Mouse (Mus musculus) Muller cell, postnatal 12 days (primary cell): Measurements from ENCODE around the gene Csnka2ip.

Experiments used
- DNase-seq: peaks from one replicate; pipeline ENCODE4 v3.0.0-alpha.2; 2015; ENCODE audit errors: inconsistent ontology term

Gene Csnka2ip

DNA sequence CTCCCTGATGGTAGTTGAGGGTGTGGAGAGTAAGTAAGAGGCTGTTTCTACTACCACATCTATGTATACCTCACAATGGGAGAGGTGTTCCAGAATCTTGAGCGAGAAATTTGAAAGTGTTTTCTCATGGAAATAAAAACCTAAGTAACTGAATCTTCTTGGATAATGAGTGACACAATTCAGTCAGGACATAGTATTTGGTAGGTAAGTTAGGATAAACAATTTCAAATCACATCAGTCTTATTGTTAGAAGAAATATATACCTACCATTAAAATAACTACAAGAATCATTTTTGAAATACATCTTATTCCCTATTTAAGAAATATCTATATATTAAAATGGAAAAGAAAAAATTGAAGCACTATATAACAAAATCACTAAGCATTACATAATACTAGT lies at the start of gene Csnka2ip:
Csnka2ip (minus strand) TSS at position 101 of the 400 bp plus-strand sequence.
- no peak for DNase-seq

- DNase-seq: no peak
These were observed 47.5 kb upstream of the Csnka2ip start for GRCm38 (mm10) chr16:64649594-64650290.

- no peak for DNase-seq
These were observed 45.6 kb upstream of the Csnka2ip start for GRCm38 (mm10) chr16:64647771-64648170.

DNA sequence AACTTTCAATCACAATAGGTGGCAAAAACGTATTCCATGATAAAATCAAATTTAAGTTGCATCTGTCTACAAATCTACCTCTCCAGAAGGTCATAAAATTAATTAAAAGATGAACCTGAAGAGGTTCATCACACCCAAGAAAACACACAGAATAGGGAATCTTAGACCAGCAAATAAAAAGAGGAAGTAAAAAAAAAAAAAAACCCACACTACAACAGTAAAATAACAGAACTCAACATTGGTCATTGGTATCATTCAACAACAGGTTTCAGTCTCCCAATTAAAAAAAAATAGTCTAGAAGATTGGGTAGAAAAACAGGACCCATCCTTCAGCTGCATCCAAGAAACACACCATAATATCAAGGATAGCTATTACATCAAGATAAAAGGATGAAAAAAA lies 32.9 kb upstream of the Csnka2ip start:
- no peak for DNase-seq

GRCm38 (mm10) chr16:64620116-64620515 lies 17.9 kb upstream of the Csnka2ip start:
- DNase-seq: no peak

DNA sequence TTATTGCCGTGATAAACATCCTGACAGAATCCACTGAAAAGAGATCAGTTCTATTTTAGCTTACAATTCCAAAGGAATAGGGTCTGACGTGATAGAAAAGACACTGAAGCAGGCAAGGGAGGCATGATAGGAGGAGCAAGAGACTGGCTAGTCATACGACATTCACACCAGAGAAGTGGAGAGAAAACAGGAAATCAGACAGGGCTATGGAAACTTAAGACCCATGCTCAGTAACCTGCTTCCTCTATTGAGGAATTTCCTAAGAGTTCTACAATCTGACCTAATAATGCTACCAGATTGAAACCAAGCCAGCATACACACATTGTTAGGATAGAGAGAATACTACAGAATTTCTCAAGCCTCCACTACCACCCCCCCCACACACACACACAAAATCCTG lies 12.4 kb upstream of the Csnka2ip start:
- no peak for DNase-seq

- DNase-seq: no peak
These were observed 5.6 kb upstream of the Csnka2ip start for GRCm38 (mm10) chr16:64607793-64608192.

DNA sequence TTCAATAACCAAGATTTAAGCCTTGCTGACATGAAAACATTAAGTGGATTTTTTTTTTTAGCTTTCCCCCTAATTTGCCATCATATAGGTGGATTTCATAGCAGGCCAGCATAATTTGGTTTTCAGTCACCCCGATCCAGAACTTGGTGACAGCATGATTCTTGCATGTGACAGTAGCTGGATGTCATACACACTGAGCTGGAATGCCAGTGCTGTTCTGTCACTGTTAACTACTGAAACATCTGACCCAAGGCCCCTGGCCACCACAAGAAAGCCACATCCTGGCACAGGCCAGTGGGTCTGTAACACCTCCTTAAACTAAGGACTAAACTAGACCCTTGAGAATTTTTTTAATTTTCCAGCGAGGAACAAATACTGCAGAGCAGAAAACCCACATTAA lies 15.4 kb downstream of the Csnka2ip start:
- peak; percentile 55 for DNase-seq

GRCm38 (mm10) chr16:64586262-64586619 lies 16.0 kb downstream of the Csnka2ip start:
- no peak for DNase-seq

- DNase-seq: peak; percentile 40
These were observed 16.5 kb downstream of the Csnka2ip start for GRCm38 (mm10) chr16:64585599-64586261.

- no peak for DNase-seq
These were observed 17.6 kb downstream of the Csnka2ip start for GRCm38 (mm10) chr16:64584591-64584990.

- no peak for DNase-seq
These were observed 18.8 kb downstream of the Csnka2ip start for GRCm38 (mm10) chr16:64583406-64583805.

GRCm38 (mm10) chr16:64569496-64569895 lies 32.7 kb downstream of the Csnka2ip start:
- peak; percentile 62 for DNase-seq

GRCm38 (mm10) chr16:64563081-64563480 lies 39.1 kb downstream of the Csnka2ip start:
- no peak for DNase-seq

DNA sequence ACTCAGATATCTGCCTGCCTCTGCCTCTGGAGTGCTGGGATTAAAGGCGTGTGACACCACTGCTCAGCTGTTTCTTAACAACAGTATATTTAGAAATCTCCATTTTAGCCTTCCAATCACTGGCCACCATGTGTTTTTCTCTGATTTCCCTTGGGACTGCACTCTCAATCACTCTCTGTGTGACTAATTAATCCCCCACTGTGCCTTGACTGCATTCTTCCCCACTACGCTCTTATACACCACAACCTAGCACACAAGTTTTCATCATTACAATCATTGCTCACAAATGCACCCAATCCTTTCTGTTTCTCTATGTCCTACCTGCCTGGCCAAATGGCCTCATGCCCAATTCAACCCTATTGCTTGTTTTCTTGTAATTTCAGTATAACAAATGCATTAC lies 43.7 kb downstream of the Csnka2ip start:
- no peak for DNase-seq

GRCm38 (mm10) chr16:64526883-64527282 lies 75.3 kb downstream of the Csnka2ip start:
- DNase-seq: no peak

DNA sequence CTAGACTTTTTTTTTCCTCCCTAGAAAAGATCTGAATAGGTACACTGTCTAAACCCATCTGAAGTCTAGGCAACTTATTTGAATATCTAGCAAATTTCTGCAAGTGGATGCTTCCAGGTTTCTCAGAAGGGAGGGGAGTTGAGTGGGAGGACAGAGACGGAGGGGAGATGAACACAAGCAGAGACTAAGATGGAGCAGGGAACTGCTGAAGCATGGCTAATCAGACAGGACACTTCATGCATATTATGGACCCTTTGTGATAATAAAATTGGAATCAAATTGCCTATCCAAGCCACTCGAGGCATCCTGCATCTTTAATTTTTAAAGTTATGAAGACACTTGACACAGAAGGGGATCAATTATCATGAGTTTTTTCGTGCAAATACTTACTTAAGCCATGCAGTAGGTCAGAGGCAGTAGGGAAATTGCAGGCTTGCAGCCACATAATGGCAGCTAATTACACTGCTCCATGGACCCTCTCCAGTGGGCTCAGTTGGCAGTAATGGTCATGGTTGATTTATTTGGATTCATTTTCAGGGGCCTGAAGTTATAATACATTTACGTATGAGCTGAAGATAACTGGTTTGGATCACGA lies 78.1 kb downstream of the Csnka2ip start:
- DNase-seq: no peak

- DNase-seq: no peak
These were observed 88.8 kb downstream of the Csnka2ip start for GRCm38 (mm10) chr16:64513423-64513822.
